Mouse (Mus musculus): ENCODE measurements around the gene Rere. TPM values are rescaled to one million over a fixed set of nuclear protein-coding genes. Genes with fewer than 3 reads are reported as not detected.

Rere gene
- total and polyA plus RNA-seq, 2 experiments from 2014 or later, result 18.9 to 31.3 TPM

- peak; percentile 64 for TF ChIP-seq CTCF (IDR thresholded peaks at IDR 0.05; ENCODE audit: low read depth)
- H3K36me3 ChIP-seq (ENCODE audit: insufficient read depth), result no peaks in the 10 kb centered on the region
- no peaks in the 10 kb centered on the region for H3K9me3 ChIP-seq (ENCODE audit: low read length)
- H3K9ac ChIP-seq, result no peak overlapping the region
- DNase-seq, result peak; percentile 41
- H3K4me2 ChIP-seq (ENCODE audit: low read depth), result no peak overlapping the region
- no peaks in the 10 kb centered on the region for H3K27me3 ChIP-seq (ENCODE audit: insufficient read depth, low read length)
- 55% methylated on average over 12 of the region's 12 CpGs for WGBS
- H3K4me3 ChIP-seq (ENCODE audit: low read depth, low read length), result no peak overlapping the region
- H3K4me1 ChIP-seq (ENCODE audit: insufficient read depth), result no peaks in the 10 kb centered on the region
- H3K27ac ChIP-seq (ENCODE audit: low read depth, low read length), result no peak overlapping the region
- ATAC-seq, result no peak
These were observed 381.7 kb downstream of the Rere start for GRCm38 (mm10) chr4:150663192-150663591.

GRCm38 (mm10) chr4:150664726-150665125 is 383.3 kb downstream of the Rere start:
- H3K27me3 ChIP-seq (ENCODE audit: insufficient read depth, low read length), result no peaks in the 10 kb centered on the region
- no peaks in the 10 kb centered on the region for H3K4me1 ChIP-seq (ENCODE audit: insufficient read depth)
- 86% methylated on average over 7 of the region's 7 CpGs for WGBS
- DNase-seq, result no peak
- H3K36me3 ChIP-seq (ENCODE audit: insufficient read depth), result no peaks in the 10 kb centered on the region
- H3K4me2 ChIP-seq (ENCODE audit: low read depth), result no peak overlapping the region
- ATAC-seq, result no peak
- H3K4me3 ChIP-seq (ENCODE audit: low read depth, low read length), result no peak overlapping the region
- H3K9me3 ChIP-seq (ENCODE audit: low read length), result no peaks in the 10 kb centered on the region
- H3K27ac ChIP-seq (ENCODE audit: low read depth, low read length), result no peak overlapping the region
- peak; percentile 46 for TF ChIP-seq CTCF (IDR thresholded peaks at IDR 0.05; ENCODE audit: low read depth)
- no peak overlapping the region for H3K9ac ChIP-seq

GRCm38 (mm10) chr4:150665806-150666205 is 384.4 kb downstream of the Rere start:
- Histone ChIP-seq H3K4me3 (ENCODE audit: low read depth, low read length) (no peak overlapping the region), H3K27me3 (ENCODE audit: insufficient read depth, low read length) (no peaks in the 10 kb centered on the region), H3K36me3 (ENCODE audit: insufficient read depth) (no peaks in the 10 kb centered on the region), H3K4me1 (ENCODE audit: insufficient read depth) (no peaks in the 10 kb centered on the region), H3K9me3 (ENCODE audit: low read length) (no peaks in the 10 kb centered on the region), H3K9ac (no peak overlapping the region), H3K27ac (ENCODE audit: low read depth, low read length) (no peak overlapping the region), H3K4me2 (ENCODE audit: low read depth) (no peak overlapping the region)
- ATAC-seq (no peak), DNase-seq (no peak)
- TF ChIP-seq CTCF (IDR thresholded peaks at IDR 0.05; ENCODE audit: low read depth), result no peak
- 88% methylated on average over 10 of the region's 10 CpGs for WGBS

Other genes with a start within 250 kb of the Rere start
- gene Gpr157, start 194.3 kb upstream of the Rere start, total RNA-seq (2014; rRNA removed), result 1.3 and 1.8 TPM in 2 replicates
- 0.31 TPM in 2 replicates for gene Gpr157, start 194.3 kb upstream of the Rere start, polyA plus RNA-seq (2015; fragmentation: Nextera tagmentation; extraction: Ambion mirVana)
- 1.8 and 3.4 TPM in 2 replicates for gene Slc2a5, start 162.4 kb upstream of the Rere start, total RNA-seq (2014; rRNA removed)
- gene Slc2a5, start 162.4 kb upstream of the Rere start, polyA plus RNA-seq (2015; fragmentation: Nextera tagmentation; extraction: Ambion mirVana), result 1.4 and 3.2 TPM in 2 replicates
- not detected in 2 replicates for gene Slc2a7, start 132.7 kb upstream of the Rere start, total RNA-seq (2014; rRNA removed)
- gene Slc2a7, start 132.7 kb upstream of the Rere start, polyA plus RNA-seq (2015; fragmentation: Nextera tagmentation; extraction: Ambion mirVana), result not detected in 2 replicates
- not detected in 2 replicates for gene Car6, start 80.3 kb upstream of the Rere start, total RNA-seq (2014; rRNA removed)
- gene Car6, start 80.3 kb upstream of the Rere start, polyA plus RNA-seq (2015; fragmentation: Nextera tagmentation; extraction: Ambion mirVana), result not detected in 2 replicates
- 283 and 328 TPM in 2 replicates for gene Eno1, start 44.9 kb upstream of the Rere start, total RNA-seq (2014; rRNA removed)
- gene Eno1, start 44.9 kb upstream of the Rere start, polyA plus RNA-seq (2015; fragmentation: Nextera tagmentation; extraction: Ambion mirVana), result 856 and 963 TPM in 2 replicates